Mouse (Mus musculus) heart, postnatal 0 days (tissue): ENCODE results near the gene Plpp1.

Experiments used
- CTCF ChIP-seq: IDR thresholded peaks from 2 replicates; pipeline ENCODE4 v1.5.1; 2016; ENCODE audit warnings: antibody characterized with exemption, control low read depth, low read depth
- EP300 ChIP-seq: IDR thresholded peaks from 2 replicates; pipeline ENCODE4 v1.6.1; 2016; ENCODE audit warnings: antibody characterized with exemption, low read depth

- no peak for TF ChIP-seq CTCF
- no peak; the same call in 1 of the 2 replicates for TF ChIP-seq EP300
These were observed at the start of gene Plpp1 for GRCm38 (mm10) chr13:112800597-112801380.
